Mouse (Mus musculus) left cerebral cortex, adult 2 months (tissue): ENCODE data around the gene Acsl4. TPM values are rescaled to one million over a fixed set of nuclear protein-coding genes. Genes with fewer than 3 reads are reported as not detected.

Source experiments
- DNase-seq, 2 experiments: peaks; one replicate each; pipeline ENCODE4 v3.0.0; 2021 to 2022; ENCODE audit warnings: low spot score in 2 of 2, mixed read lengths in 1 of 2; ENCODE audit errors: extremely low spot score in 1 of 2
- H3K27ac ChIP-seq: fragments of 200-600 bp; 2 replicates; pipeline ENCODE4 v1.8.1; 2022
- H3K4me3 ChIP-seq: fragments of 200-600 bp; 2 replicates; pipeline ENCODE4 v1.8.1; 2022
- CTCF ChIP-seq: fragments of 200-600 bp; IDR thresholded peaks from 2 replicates; pipeline ENCODE4 v1.8.1; 2022; ENCODE audit warnings: antibody characterized with exemption, mild to moderate bottlenecking, moderate library complexity
- intact Hi-C: fragments of 180-260 bp; cut with DNase I; formaldehyde crosslinking; loops from one replicate; pipeline ENCODE4 v1.15.1; 2025
- total RNA-seq, 2 experiments: library from RNA; stranded (reverse); gene quantifications; 2 replicates each; pipeline ENCODE4 v1.2.3; 2021

Gene Acsl4
- total RNA-seq, 2 experiments from 2014 or later, result 63.5 to 69.5 TPM

- no peak for TF ChIP-seq CTCF
- DNase-seq, result no peak
- Histone ChIP-seq H3K27ac (no peak overlapping the region), H3K4me3 (no peak overlapping the region)
- intact Hi-C loops, result no loop called here
These were observed 54.1 kb downstream of the Acsl4 start for GRCm38 (mm10) chrX:142336207-142336606.

- no peak overlapping the region for H3K27ac ChIP-seq
- intact Hi-C loops, result no loop called here
- no peak for DNase-seq
- H3K4me3 ChIP-seq, result no peak overlapping the region
- no peak for TF ChIP-seq CTCF
These were observed 54.8 kb downstream of the Acsl4 start for GRCm38 (mm10) chrX:142335502-142335901.

GRCm38 (mm10) chrX:142325760-142326159 is 64.6 kb downstream of the Acsl4 start:
- intact Hi-C loops, result loop anchor here (5.0 kb wide), 1 partner anchor 217 kb away; no protein-coding TSS in a partner anchor
- no peak for DNase-seq
- H3K4me3 ChIP-seq, result no peak overlapping the region
- peak; percentile 18; the same call in 1 of the 2 replicates for TF ChIP-seq CTCF
- no peak overlapping the region for H3K27ac ChIP-seq

DNA sequence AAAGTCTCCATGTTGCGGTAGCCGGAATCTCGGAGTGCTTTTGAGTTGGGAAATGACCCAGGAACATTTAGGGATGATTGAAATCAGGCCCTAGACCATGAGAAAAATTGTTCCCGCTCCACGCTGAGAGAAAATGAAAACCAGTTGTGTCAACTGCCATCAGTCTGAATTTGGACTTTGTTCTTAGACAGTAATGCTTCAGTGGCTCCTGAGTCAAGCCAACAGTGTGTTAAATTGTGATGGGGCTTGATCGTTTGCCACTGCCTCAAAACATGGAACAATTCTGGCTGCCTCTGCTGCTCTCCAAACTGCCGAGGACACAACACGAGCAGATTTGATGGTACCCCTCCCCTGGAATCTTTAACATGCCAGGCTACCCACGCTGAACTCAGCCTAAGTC is 74.2 kb downstream of the Acsl4 start:
- Histone ChIP-seq H3K27ac (no peak overlapping the region), H3K4me3 (no peak overlapping the region)
- no peak for DNase-seq
- intact Hi-C loops, result no loop called here
- TF ChIP-seq CTCF, result no peak

- intact Hi-C loops, result no loop called here
- H3K4me3 ChIP-seq, result no peak overlapping the region
- no peak for DNase-seq
- no peak for TF ChIP-seq CTCF
- no peak overlapping the region for H3K27ac ChIP-seq
These were observed 75.1 kb downstream of the Acsl4 start for GRCm38 (mm10) chrX:142315270-142315669.

DNA sequence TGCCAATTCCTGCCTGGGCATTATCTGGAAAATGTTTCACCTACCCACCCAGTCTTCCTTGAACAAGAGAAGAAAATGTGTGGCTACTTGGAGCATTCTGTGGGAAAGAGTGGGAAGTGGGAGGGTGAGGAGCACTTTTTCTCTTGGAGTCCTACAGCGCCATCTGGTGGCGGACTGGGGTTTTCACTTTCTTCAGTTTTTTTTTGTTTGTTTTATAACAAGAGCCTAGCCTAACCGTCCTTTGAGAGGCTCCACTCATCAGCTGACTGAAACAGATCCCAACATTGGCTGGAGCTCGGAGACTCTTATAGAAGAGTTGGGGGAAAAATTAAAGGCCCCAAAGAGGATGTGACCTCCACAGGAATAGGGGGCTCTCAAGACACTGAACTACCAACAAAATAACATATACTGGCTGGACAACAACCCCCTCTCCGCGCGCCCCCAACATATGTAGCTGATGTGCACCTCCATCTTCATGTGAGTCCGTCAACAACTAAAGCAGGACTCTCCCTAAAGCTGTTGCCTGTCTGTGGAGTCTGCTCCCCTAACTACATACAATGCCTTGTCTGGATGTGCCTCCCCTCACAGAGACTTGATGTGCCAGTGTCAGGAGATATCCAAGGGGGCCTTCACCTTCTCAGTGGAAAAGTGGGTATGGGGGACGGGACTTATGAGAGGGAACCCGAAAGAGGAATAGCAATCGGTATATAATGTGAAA is 75.9 kb downstream of the Acsl4 start:
- TF ChIP-seq CTCF, result peak; percentile 80
- intact Hi-C loops, result loop anchor here (1.0 to 5.0 kb wide), 2 partner anchors 87 to 114 kb away; partner anchors contain the start of gene Nxt2
- peak overlapping the region; percentile 26; the same call in 1 of the 2 replicates for H3K4me3 ChIP-seq
- peak; percentile 70 to 76 for DNase-seq
- 0 out of 2 replicates have a peak overlapping the region, but pooled peaks have one; percentile 3 for H3K27ac ChIP-seq

DNA sequence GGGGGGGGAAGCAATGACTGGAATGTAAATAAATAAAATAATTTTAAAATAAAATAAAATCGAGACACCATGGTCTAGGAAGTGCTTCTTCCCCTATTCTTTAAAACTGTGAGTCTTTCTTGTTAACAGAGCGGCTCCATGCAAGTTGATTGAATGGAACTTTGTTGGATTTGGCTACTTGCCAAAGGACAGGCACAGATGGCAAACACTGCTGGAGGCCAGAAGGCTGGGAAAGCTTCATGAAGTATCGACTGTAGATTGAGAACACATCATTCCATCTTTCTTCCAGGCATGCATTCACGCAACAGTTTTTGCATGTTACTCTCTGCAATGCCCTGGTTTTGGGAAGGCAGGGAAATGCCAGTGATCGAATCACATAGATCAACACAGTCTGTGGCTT is 79.9 kb downstream of the Acsl4 start:
- TF ChIP-seq CTCF, result no peak
- DNase-seq, result no peak
- Histone ChIP-seq H3K27ac (no peak overlapping the region), H3K4me3 (no peak overlapping the region)
- intact Hi-C loops, result loop anchor here (5.0 kb wide), 1 partner anchor 83 kb away; the partner anchor contains the start of gene Nxt2

DNA sequence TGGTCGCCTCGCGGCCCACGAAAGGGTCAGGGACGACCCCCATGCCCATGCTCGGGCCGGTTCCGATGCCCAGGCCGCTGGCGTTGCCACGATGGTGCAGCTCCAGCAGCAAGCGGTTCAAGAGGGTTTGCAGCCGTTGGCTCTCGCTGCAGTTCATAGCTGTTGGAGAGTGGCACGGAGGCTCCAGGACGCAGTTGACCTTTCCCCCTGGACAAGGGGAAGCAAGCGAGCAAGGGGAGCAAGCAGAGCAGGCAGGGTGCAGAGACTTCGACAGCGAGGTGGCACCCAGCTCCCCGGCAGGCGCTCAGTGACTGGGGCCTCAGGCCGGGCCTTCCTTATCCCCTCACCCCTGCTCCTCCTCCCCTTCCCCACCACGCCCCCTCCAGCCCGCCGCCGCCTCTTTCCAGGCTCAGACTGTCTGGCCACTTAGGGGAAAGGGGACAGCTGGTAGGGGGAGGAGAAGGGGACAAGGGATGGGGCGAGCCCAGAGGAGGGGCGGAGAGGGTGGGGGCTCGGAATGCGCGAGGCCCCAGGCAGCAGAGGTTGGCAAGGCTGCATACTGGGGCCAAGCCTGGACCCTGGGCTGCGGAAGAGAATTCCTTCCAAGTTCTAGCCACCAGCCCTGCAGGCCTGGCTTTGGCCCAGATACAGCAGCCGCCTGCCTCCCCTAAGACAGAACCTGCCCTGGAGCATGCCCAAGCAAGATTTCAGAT is 84.3 kb downstream of the Acsl4 start, which contains the start of gene Kcne1l:
TSS of gene Kcne1l (minus strand) at position 426 of the 713 bp plus-strand sequence.
- intact Hi-C loops, result no loop called here
- TF ChIP-seq CTCF, result no peak
- Histone ChIP-seq H3K4me3 (no peak within 1 kb of the TSS), H3K27ac (no peak within 1 kb of the TSS)
- DNase-seq, result no peak

DNA sequence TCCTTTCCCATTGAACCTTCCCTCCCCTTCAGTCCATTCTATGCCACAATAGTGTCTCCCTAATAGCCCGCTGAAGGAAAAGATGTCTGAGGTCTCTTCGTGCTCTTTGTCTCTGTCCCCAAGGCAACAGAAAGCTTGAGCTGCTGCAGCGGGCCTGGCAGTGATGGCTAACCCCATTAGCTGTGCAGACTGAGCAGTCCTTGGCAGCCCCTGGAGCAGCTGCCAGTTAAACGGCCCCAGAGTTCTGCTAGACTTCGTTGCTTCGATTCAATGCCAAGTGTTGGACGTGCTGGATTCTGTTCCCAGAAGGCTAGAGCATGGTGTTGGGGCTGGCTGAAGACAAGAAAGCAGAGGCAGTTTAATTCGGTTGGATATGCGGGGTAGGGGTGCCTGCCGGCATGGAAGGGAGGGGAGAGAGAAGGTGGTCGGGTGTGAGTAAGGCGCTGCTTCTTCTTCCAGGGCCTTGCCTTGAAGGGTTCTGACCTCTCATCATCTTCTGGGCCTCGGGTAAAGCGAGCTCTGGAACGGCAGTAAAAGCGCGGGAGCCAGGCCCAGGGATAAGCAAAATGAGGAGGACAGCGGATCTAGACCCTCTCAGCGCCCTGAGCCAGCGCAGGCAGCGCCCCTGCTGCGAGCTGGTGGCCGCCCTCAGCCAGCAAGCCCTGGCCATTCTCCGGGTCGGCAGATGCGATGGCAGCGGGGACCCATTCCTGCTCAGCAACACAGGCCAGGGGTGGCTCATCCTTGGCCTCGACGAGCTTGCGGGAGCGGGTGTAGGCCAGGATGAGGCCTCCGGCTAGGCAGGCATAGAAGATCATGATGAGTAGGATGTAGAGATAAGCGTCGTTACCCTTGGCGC is 85.1 kb downstream of the Acsl4 start:
- Histone ChIP-seq H3K4me3 (no peak overlapping the region), H3K27ac (no peak overlapping the region)
- peak in 1 of 2 experiments; percentile 13 for DNase-seq
- no peak for TF ChIP-seq CTCF
- intact Hi-C loops, result no loop called here

GRCm38 (mm10) chrX:142304592-142304991 is 85.7 kb downstream of the Acsl4 start:
- no peak overlapping the region for H3K4me3 ChIP-seq
- H3K27ac ChIP-seq, result no peak overlapping the region
- TF ChIP-seq CTCF, result no peak
- no peak for DNase-seq
- intact Hi-C loops, result no loop called here

DNA sequence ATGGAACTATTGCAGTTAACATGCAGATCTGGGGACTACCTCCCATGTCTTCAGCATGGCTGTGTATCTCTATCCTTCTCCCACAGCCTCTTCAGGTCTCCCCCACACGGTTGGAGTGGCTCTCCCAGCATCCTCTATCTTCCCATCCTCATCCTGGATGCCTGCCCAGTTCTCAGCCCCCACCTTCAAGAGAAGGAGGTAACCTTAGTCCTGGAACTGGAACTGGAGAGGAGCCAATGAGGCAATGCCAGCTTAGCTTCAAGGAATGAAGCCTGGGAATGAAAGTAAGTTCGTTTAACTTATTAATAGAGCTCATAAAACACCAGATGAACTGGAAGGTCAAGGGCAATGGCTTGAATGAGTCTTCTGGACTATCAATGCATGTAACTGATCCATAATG is 86.9 kb downstream of the Acsl4 start:
- TF ChIP-seq CTCF, result no peak
- H3K27ac ChIP-seq, result no peak overlapping the region
- intact Hi-C loops, result no loop called here
- DNase-seq, result no peak
- H3K4me3 ChIP-seq, result no peak overlapping the region
